Mouse (Mus musculus) left cerebral cortex, postnatal 4 days (tissue): ENCODE data around the gene Gm9747. TPM values are rescaled to one million over a fixed set of nuclear protein-coding genes. Genes with fewer than 3 reads are reported as not detected.

Source experiments
- DNase-seq: peaks from one replicate; pipeline ENCODE4 v3.0.0-alpha.2; 2022
- intact Hi-C: fragments of 180-260 bp; cut with DNase I; formaldehyde crosslinking; loops from one replicate; pipeline ENCODE4 v1.15.1; 2025
- total RNA-seq, 2 experiments: library from RNA; stranded (reverse); gene quantifications; 2 replicates each; pipeline ENCODE4 v1.2.3; 2021

Gm9747 gene
- total RNA-seq, 2 experiments from 2014 or later = not detected

GRCm38 (mm10) chr1:82253789-82254445 is 21.0 kb downstream of the Gm9747 start:
- DNase-seq = no peak
- intact Hi-C loops = no loop called here

- peak; percentile 46 for DNase-seq
- intact Hi-C loops = no loop called here
Measured at GRCm38 (mm10) chr1:82257457-82257856, 24.5 kb downstream of the Gm9747 start.

GRCm38 (mm10) chr1:82258331-82258730 is 25.4 kb downstream of the Gm9747 start:
- no peak for DNase-seq

GRCm38 (mm10) chr1:82260055-82260454 is 27.1 kb downstream of the Gm9747 start:
- intact Hi-C loops = no loop called here
- no peak for DNase-seq

More at GRCm38 (mm10) chr1:82258331-82258730, 25.4 kb downstream of the Gm9747 start:
- intact Hi-C loops = no loop called here

GRCm38 (mm10) chr1:82261053-82261618 is 28.2 kb downstream of the Gm9747 start:
- intact Hi-C loops = no loop called here
- peak; percentile 76 for DNase-seq

- no peak for DNase-seq
- intact Hi-C loops = no loop called here
Measured at GRCm38 (mm10) chr1:82261638-82262037, 28.7 kb downstream of the Gm9747 start.

- peak; percentile 82 for DNase-seq
- intact Hi-C loops = no loop called here
Measured at GRCm38 (mm10) chr1:82262331-82262730, 29.4 kb downstream of the Gm9747 start.

- no peak for DNase-seq
- intact Hi-C loops = no loop called here
Measured at GRCm38 (mm10) chr1:82267547-82267946, 34.6 kb downstream of the Gm9747 start.

- DNase-seq = no peak
- intact Hi-C loops = no loop called here
Measured at GRCm38 (mm10) chr1:82272231-82272630, 39.3 kb downstream of the Gm9747 start.

GRCm38 (mm10) chr1:82273529-82273928 is 40.6 kb downstream of the Gm9747 start:
- intact Hi-C loops = no loop called here
- no peak for DNase-seq

- intact Hi-C loops = no loop called here
- DNase-seq = no peak
Measured at GRCm38 (mm10) chr1:82274361-82274760, 41.4 kb downstream of the Gm9747 start.

GRCm38 (mm10) chr1:82279768-82280167 is 46.9 kb downstream of the Gm9747 start:
- no peak for DNase-seq
- intact Hi-C loops = no loop called here

- no peak for DNase-seq
- intact Hi-C loops = no loop called here
Measured at GRCm38 (mm10) chr1:82281823-82282222, 48.9 kb downstream of the Gm9747 start.

- intact Hi-C loops = no loop called here
- DNase-seq = peak; percentile 95
Measured at GRCm38 (mm10) chr1:82282992-82283611, 50.2 kb downstream of the Gm9747 start.

- no peak for DNase-seq
- intact Hi-C loops = no loop called here
Measured at GRCm38 (mm10) chr1:82283901-82284301, 51.0 kb downstream of the Gm9747 start.

GRCm38 (mm10) chr1:82284403-82284802 is 51.5 kb downstream of the Gm9747 start:
- intact Hi-C loops = no loop called here

More at GRCm38 (mm10) chr1:82284403-82284802, 51.5 kb downstream of the Gm9747 start:
- no peak for DNase-seq

Other genes starting within 250 kb of the Gm9747 start
- gene Irs1, start 58.3 kb downstream of the Gm9747 start, total RNA-seq = 10 to 100 TPM; 30.5 to 30.8 TPM
- 1 to 10 TPM; 3.7 to 3.8 TPM for gene Rhbdd1, start 83.3 kb downstream of the Gm9747 start, total RNA-seq